Mouse (Mus musculus): Measurements from ENCODE around the gene Mageb18.

- TF ChIP-seq CTCF (IDR thresholded peaks at IDR 0.05 in 2 of 3, conservative IDR thresholded peaks at IDR 0.05 in 1 of 3; ENCODE audit: control insufficient read depth in 1 of 3, insufficient read depth in 1 of 3, low read depth in 2 of 3, low read length in 3 of 3, poor library complexity in 1 of 3, severe bottlenecking in 1 of 3) (no peak), POLR2AphosphoS5 (IDR thresholded peaks at IDR 0.05; ENCODE audit: borderline replicate concordance, low read depth, low read length) (no peak), E2F4 (IDR thresholded peaks at IDR 0.05; ENCODE audit: borderline replicate concordance, low read depth, low read length) (no peak), RAD21 (IDR thresholded peaks at IDR 0.05; ENCODE audit: low read depth, low read length) (no peak), EP300 (IDR thresholded peaks at IDR 0.05; ENCODE audit: low read depth in 1 of 2, low read length in 2 of 2) (no peak), SMC3 (IDR thresholded peaks at IDR 0.05; ENCODE audit: low read depth, low read length) (no peak), ZNF384 (IDR thresholded peaks at IDR 0.05; ENCODE audit: low read depth, low read length) (no peak)
Measured at GRCm38 (mm10) chrX:92612788-92613187, 13.4 kb upstream of the Mageb18 start.
